Mouse (Mus musculus): ENCODE data around the gene C9orf72.
"Not testable (repeated sequence)": the region's sequence is repeated elsewhere in the genome, so short reads cannot be mapped to it uniquely, and the experiment has no call there.

Gene C9orf72

DNA sequence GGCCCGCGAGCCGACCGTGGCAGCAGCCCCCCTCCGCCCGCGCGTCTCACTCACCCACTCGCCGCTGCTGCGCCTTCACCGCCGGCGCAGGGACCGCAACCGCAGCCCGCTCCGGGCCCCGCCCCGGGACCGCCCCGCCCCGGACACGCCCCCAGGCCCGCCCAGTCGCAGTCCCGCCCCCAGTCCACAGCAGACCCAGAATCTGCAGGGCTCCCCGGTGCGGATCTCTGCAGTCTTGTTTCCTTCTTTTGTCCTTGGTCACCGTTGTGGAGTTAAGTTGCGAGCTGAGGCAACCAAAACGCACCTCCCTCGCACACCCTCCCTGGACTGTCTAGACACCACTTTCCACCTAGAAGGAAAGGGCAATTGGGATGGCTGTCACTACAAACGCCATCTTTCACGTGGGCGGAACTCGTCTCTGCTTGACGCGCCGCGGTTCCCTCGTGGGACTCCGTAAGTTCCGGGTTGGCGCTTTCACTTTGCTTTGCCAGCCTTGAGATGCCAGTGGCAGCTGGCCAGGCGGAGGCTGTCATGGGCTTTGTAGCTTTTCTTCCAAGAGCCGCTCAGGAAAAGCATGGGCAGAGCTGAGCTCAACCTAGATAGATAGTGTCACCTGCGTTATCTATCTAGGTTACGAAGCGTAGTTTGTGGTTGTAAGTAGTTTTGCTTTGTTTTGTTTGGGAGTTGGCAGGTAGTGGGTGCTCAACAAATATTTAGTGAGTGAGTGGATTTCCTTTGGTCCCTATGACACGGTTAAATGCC lies at the start of gene C9orf72:
Gene C9orf72 (minus strand): TSS at position 442 of the 762 bp plus-strand sequence.
- peak; percentile 87 to 92 for DNase-seq (ENCODE audit: low spot score in 2 of 2)

DNA sequence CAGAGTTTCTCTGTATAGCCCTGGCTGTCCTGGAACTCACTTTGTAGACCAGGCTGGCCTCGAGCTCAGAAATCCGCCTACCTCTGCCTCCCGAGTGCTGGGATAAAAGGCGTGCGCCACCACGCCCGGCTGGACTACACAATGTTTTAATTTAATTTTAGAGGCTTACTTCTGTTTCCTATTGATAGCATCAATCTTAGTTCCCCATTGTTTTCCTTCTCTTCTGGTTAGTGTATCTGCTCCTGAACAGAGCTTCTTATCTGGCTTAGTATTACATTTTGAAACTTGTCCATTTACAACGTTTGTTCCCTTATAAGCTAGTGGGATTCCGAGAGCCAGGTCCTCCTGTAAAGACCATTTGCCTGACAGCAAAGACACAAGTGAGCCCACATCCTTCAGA lies 33.0 kb upstream of the C9orf72 start:
- DNase-seq (ENCODE audit: low spot score in 2 of 2) = no peak

DNA sequence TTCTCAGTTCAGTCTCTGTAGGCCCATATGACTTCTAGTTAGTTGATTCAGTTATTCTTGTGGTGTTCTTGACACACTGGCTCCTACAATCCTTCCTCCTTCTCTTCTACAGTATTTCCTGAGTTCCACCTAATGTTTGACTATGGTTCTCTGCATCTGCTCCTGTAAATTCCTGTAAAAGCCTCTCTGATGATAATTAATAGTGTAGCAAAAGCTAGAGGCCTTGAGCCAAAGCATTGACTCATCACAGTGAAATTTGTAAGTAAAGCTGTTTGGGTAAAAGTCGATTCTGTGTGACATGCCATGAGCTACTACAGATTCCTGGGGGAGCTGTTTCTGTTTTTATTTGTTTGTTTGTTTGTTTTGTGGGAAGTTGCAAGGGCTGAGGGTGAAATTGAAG lies 18.0 kb upstream of the C9orf72 start:
- DNase-seq (ENCODE audit: low spot score in 2 of 2) = no peak

DNA sequence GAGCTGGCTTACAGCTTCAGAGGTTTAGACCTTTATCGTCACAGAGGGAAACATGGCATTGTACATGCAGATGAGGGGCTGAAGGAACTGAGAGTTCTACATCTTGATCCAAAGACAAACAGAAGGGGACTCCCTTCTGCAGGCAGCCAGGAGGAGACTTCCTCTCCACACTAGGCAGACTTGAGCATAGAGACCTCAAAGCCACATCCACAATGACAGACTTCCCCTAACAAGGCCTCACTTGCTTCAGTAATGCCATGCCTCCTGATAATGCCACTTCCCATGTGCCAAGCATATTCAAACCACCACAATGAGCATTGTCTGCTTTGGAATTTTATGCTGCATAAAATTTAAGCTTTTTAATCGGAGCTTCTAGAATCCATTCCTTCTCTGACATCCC lies 15.8 kb upstream of the C9orf72 start:
- DNase-seq (ENCODE audit: low spot score in 2 of 2) = no peak

DNA sequence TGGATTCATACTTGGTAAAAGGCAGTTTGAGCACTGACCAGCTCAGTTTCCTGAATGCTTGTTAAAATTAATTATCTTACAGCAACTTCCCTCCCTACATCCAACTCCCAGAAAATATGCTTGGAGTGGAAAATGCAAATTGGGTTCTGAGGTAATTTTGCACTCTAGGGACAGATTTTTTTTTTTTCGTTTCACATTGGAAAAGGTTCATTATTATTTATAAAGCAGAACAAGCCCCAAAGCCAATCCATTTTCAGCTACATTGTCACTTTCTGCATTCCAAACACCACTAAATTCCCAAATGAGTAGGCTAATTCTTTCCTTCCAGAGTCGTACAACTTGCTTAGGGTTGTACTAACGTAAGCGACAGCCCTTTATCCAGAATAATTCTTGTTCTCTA lies 12.7 kb upstream of the C9orf72 start:
- DNase-seq (ENCODE audit: low spot score in 2 of 2) = no peak

DNA sequence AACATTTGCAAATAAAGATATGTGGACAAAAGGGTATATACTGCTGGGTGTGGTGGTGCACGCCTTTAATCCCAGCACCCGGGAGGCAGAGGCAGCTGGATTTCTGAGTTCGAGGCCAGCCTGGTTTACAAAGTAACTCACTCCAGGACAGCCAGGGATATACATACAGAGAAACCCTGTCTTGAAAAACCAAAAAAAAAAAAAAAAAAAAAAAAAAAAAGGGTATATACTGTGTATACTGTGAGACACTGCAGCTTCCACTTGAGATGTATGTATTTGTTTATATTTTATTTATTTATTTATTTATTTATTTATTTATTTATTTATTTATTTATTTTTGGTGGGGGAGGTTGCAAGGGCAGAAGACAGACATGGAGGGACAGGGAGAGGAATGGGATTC lies 12.3 kb upstream of the C9orf72 start:
- DNase-seq (ENCODE audit: low spot score in 2 of 2) = not testable (repeated sequence)

DNA sequence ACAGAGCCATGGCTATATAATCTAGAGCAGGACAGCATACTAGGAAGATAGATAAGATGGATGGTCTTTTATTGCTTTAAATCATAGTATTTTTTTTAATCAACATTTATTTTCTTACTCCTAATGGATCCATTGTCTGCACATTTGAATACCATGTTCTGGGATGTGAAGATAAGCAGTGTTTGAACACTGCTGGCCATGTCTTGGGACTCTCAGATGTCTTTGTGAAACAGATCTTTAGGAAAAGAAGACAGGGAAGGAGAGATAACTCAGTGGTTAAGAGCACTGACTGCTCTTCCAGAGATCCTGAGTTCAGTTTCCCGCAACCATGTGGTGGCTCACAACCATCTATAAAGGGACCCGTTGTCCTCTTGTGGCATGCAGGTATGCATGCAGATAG lies 10.3 kb upstream of the C9orf72 start:
- DNase-seq (ENCODE audit: low spot score in 2 of 2) = no peak

DNA sequence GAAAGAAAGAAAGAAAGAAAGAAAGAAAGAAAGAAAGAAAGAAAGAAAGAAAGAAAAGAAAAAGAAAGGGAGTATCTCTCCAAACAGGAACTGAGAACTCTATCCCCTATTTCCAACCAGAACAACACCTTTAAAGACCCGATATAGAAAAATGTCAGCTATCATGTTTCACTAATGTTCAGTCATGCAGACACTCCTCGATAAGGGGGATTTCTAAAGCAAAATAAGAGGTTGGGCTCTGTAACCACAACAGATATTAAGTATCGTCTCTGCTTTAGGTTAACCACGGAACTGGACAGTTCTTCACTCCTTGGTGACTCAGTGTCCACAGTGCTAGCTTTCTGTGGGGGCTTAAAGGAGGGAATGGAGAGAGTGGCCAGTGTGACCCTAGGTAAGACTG lies 2.3 kb upstream of the C9orf72 start:
- no peak for DNase-seq (ENCODE audit: low spot score in 2 of 2)

DNA sequence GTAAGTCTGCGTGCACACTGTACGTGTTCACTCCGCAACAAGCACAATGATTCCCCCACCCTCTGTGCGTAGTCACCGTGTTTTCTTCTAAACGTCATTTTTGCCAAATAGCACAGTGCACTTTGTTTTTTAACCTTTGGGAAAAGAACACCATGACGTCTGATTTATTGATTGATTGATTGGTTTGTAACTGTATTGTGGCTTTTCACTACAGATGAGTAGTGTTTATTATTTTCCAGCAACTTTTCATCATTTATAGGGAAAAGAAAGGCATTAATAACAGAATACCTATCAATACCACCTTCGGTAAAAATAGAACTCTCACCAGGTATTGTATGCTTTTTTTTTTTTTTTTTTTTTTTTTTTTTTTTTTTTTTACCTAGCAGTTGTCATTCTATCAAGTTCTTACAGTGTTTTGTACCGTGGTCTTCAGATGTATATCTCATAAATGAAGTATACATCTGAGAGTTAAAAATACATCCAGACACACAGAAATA lies 569 bp upstream of the C9orf72 start:
- no peak for DNase-seq (ENCODE audit: low spot score in 2 of 2)

DNA sequence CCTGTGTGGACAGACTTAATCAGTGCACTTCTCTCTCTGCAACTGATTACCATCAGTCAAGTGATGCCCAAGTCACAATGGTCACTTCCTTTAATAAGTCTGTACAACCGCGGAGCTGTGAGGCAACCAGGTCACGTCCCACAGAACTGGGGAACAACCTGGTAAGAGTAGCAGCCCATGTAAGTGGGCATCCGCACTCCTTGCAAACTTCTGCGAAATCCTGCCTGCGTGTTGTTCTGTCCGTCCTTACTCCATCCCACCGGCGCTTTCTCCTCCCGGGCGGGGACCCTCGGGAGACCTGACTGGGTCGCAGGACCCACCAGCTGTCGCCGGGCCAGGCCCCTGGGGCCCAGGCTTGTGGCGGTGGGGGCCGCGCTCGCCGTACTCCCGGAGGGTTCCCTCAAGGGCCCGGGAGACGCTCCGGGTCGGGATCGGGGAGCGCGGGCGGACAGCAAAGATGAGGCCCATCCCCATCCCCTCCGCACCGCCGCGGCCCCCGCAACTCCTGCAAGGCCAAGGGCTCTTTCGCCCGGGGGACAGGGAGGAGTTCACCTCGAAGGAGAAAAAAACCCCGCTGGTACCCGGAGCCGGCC lies 738 bp downstream of the C9orf72 start:
- no peak for DNase-seq (ENCODE audit: low spot score in 2 of 2)

DNA sequence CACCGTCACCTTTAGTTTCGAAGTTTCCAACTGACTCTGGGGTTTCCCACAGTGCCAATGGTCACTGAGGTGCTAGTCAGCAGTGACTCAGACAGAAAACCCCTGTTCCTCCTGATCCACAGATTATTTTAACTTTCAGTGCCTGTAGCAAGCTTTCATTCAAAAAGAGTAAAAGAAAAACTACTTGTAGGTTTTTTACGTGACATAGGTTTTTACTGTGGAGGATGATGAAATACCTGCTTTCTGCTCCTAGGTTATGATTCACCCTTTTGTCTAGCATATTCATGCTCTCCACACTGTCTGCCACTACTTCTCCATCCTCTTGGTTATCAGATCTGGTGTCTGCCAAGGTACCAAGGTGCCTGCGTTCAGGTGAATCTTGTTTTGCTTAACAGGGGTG lies 1.9 kb downstream of the C9orf72 start:
- DNase-seq (ENCODE audit: low spot score in 2 of 2) = no peak

DNA sequence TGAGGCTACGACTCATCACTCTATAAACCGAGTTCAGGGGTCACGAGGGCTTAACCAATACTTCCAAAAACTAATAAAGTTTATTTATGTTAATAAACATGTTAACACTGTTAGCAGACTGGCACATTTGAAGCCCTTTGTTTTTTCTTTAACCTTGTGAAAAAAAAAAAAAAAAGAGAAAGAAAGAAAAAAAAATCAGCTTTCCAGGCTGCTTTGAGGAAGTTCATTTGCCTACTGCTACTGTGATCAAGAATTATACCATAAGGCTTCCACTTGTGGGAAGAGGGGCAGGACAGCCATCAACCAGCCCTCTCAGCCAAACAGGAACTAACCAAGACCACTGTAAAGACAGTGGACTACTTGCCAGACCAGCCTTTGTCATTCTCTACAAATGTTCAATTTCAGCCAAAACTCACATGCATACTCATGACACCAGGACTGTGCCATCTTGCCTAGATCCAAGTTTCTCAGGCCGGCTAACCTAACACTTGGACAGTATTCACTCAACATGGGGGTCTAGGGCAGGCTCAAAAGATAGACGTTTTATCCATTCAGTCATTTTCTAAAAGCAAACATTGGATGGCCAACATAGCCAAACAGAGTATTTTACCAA lies 2.5 kb downstream of the C9orf72 start:
- no peak for DNase-seq (ENCODE audit: low spot score in 2 of 2)

DNA sequence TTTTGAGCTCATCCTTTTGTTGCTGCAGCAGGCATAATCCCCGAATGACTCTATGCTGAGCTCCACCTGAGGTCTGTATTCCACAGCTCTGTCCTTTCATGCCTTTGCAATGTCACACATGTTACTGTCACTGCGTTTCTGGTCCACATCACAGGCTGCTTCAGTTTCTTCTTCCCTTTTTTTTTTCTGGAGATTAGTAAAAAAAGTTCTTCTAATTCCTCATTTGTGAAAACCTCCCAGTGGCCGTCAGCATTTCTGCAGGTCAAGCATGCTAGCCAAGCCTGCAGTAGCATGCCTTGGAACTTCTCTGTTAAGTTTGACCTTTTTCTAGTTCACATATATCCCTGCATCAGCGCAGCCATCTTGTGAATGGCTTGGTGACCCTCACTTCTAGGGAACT lies 4.1 kb downstream of the C9orf72 start:
- no peak for DNase-seq (ENCODE audit: low spot score in 2 of 2)

DNA sequence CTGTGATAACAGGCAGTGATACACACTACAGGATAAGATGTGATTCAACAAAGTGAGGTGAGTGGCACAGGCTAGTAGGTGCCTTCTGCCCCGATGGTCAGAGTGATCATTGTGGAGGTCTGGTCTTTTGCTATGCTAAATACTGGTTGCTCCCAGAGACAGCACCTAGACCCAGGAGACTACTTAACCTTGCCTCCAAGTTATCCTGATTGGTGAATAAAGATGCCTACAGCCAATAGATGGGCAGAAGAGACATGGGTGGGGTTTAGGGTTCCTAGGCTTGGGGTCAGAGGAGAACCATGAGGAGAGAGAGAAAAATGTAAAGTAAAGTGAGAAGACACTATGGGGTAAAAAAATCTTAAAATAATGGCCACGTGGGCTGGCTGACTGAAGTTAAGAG lies 4.8 kb downstream of the C9orf72 start:
- DNase-seq (ENCODE audit: low spot score in 2 of 2) = no peak

DNA sequence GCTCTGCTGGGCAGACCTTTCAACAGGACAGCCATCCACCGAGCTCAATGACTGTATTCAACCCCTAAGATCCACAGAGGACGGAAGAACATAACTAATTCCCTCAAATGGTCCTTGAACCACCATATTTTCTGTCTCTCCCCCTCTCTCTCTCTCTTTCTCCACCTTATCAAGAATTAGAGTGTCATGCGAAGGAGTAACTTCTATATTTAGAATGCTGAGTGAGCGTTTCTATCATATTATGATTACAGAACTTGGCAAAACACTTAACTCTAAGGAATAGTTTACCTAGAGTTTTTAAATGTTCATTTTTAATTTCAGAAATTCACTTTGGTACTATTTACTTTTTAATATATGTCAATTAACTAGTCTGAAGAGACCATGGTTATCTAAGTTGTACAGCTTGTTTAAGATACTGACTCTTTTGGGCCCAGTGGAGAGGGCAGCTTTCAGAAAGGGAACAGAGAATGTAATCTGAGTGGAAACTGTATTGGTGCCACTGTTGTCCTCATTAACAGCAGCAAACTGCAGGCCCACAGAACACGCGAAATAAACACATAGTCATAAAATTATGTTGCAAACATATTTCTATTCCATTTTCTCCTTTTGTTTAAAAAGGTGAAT lies 5.8 kb downstream of the C9orf72 start:
- no peak for DNase-seq (ENCODE audit: low spot score in 2 of 2)

DNA sequence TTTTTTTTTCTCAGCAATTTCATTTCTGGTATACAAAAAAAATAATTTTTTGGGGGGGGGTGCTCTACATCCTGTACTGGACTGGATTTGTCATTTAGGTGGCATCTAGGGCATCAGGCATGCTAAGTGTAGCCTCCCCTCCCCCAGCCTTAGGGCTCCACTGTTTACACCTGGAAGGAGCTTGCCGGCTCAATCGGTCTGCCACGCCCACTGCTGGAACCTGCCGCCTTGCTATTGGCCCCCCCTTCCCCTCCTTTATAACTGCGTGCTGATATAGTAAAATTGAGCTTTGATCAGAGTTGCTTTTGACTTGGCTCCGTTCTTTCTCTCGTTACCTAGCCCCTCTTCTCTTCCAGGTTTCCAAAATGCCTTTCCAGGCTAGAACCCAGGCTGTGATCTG lies 21.3 kb downstream of the C9orf72 start:
- DNase-seq (ENCODE audit: low spot score in 2 of 2) = no peak

DNA sequence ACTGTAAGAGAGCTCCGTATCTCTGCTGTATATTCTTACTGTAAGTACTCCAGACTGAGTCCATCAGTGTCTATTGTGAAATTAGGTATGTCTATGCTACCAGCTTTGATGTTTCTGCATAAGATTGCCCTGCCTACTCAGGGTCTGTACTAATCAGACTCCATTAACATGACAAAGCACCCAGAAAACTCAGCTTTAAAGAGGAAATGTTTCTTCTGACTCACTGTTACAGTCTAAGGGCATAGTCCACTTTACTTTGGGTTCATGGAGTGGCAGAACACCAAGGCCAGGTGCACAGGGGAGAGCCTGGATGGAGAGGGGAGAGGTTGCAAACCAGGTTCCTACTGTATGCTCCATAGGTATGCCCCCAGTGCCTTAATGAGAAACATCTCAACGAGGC lies 22.3 kb downstream of the C9orf72 start:
- no peak for DNase-seq (ENCODE audit: low spot score in 2 of 2)

DNA sequence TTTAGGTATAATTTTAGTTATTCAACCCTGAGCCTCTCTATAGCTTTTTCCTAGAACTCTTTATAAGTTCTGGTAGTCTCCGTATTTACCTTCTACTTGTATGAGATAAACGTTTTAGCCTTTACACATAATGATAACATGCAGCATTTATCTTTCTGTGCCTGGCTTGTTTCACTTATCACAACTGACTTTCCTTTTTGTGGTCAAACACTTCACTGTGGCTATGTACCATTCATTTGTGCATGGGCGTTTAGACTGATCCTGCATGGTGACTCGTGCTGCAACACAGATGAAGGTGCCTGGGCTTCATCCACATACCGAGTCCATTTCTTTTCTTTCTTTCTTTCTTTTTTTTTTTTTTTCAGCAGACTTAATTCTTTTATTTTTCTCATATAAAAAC lies 24.3 kb downstream of the C9orf72 start:
- DNase-seq (ENCODE audit: low spot score in 2 of 2) = no peak

DNA sequence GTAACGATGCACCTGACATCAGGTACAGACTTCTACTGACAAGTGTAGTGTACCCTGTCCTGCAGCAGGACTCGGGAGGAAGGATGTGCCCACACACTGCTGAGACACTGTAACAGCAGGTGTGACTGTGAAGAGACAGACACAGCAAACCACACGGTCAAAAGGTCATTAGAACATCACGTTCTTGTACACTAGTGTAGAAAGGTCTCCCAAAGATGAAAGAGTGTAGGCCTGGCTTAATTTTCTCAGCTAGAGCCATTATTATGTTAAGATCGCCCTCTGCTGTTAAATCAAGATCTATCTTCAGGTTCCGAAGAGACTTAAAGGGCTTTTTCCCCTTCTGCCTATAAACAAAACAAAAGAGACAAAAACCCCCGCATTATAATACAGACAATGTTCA lies 33.2 kb downstream of the C9orf72 start:
- no peak for DNase-seq (ENCODE audit: low spot score in 2 of 2)

DNA sequence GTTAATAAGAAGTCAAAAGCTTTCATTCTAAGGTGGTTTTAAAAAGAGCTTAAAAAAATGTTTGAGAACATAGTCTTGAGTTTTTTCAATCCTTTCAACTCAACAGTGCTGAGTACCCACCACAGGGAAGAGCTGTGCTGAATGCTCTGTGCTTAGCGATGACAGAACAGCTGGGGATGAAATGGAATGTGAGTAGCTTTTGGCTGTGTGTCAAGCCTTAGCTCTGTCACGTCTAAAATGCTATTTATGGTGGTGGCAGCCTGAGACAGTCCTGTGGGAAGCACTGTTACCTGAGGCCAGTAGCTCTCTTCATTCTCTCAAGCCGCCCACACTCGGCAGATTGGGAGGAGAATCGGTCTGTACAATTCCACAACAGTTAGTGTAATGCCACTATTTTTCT lies 36.2 kb downstream of the C9orf72 start:
- DNase-seq (ENCODE audit: low spot score in 2 of 2) = no peak

DNA sequence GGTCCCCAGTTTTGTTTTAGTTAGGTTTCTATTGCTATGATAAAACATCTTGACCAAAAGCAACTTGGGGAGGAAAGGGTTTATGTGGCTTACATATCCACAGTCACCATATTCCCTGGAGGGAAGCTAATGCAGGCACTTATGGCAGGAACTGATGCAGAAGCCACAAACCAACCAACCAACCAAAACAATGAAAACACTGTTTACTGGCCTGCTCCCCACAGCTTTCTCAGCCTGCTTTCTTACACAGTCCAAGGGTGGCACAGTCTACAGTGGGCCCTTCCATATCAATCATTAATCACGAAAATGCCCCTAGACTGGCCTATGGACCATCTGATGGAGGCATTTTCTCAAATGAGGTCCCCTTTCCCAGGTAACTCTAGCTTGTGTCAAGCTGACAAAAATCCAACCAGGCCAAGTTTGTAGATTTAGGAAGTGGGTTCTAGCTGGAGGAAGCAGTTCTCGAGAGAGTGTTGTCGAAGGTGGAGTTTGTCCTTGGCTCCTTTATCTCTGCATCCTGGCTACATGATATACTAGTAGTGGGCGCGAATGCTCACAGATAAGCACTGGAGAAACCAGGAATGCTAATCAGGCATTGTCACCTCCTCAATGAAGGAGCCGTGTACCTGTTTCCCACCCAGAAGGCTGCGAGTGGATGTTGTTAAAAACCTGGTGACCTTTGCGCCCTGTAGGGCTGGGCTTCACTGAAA lies 38.2 kb downstream of the C9orf72 start:
- no peak for DNase-seq (ENCODE audit: low spot score in 2 of 2)
